Mouse (Mus musculus) neural tube, embryonic 12.5 days (tissue): ENCODE results near the gene Il18r1. TPM values are rescaled to one million over a fixed set of nuclear protein-coding genes. Genes with fewer than 3 reads are reported as not detected.

Experiments used
- ATAC-seq: fragments of 200-750 bp; cut with Nextera tagmentation; 2 replicates; pipeline ENCODE4 v1.8.0; 2017; ENCODE audit warnings: low read depth, mild to moderate bottlenecking, moderate TSS enrichment, moderate library complexity; ENCODE audit not compliant: low FRiP score
- H3K27ac ChIP-seq: fragments of 300-500 bp; sonication (generic); 2 replicates; pipeline ENCODE4 v1.5.1; 2016
- H3K27me3 ChIP-seq: fragments of 300-500 bp; sonication (generic); replicated peaks from 2 replicates; pipeline ENCODE4 v1.6.1; 2016; ENCODE audit warnings: mild to moderate bottlenecking
- H3K36me3 ChIP-seq: fragments of 300-500 bp; sonication (generic); 2 replicates; pipeline ENCODE4 v1.6.1; 2016; ENCODE audit warnings: mild to moderate bottlenecking
- H3K4me1 ChIP-seq: fragments of 300-500 bp; sonication (generic); 2 replicates; pipeline ENCODE4 v1.6.1; 2016
- H3K4me2 ChIP-seq: fragments of 300-500 bp; sonication (generic); replicated peaks from 2 replicates; pipeline ENCODE4 v1.6.1; 2016; ENCODE audit warnings: mild to moderate bottlenecking
- H3K4me3 ChIP-seq: fragments of 300-500 bp; sonication (generic); 2 replicates; pipeline ENCODE4 v1.5.1; 2016
- H3K9ac ChIP-seq: fragments of 300-500 bp; sonication (generic); 2 replicates; pipeline ENCODE4 v1.6.1; 2016; ENCODE audit warnings: mild to moderate bottlenecking
- H3K9me3 ChIP-seq: fragments of 300-500 bp; sonication (generic); 2 replicates; pipeline ENCODE4 v1.6.1; 2016; ENCODE audit warnings: mild to moderate bottlenecking
- WGBS: fragments of 180-500 bp; shearing (Covaris S2); methylation state at CpG from one replicate; pipeline ENCODE4 v1.1.7; 2016; 5-methylcytosine and 5-hydroxymethylcytosine counted together
- polyA plus RNA-seq: library from polyadenylated mRNA; unstranded; fragments of >200 nt; fragmentation: Nextera tagmentation; extraction: Ambion mirVana; gene quantifications from 2 replicates; pipeline ENCODE4 v1.2.1, GENCODE M21; 2016

Gene Il18r1
- polyA plus RNA-seq, 1 experiment from 2014 or later = not detected

DNA sequence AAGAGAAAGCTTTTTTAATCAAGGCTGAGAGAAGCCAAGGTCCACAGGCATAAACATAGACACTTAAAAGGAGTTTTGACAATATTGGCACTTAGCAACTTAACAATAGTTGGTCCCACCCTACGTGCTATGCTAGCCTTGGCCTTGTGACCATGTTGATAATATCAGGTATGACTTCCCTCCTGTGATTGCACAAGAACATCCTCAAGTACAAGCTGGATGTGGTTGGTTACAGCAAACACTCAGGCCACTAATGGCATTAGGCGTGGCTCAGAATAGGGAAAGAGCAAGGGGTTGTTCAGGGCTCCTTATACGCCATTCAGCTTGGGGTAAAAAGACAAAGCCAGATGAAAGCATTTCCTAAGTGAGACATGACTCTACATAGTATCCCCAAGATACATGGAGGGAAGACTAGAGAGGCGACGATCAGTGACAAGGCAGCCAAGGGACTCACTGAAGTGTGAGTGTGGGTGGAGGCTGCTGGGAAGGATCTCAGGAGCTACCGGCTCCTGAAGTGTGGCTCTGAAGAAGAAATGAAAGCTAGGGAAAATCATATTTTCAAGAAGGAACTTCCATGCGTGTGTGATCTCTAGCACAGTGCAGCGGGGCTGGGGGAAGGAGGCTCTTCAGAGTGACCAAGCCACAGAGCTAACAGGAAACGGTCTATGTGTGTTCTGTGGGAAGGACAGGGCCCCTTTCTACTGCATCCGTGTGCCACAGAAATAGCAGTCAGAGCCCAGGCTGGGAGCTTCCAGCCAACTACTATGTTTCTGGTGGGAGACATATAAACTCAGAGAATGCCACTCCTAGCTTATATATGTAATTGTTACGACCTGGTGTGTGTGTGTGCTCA, 36.4 kb downstream of the Il18r1 start:
- WGBS = 93% methylated on average over 11 of the region's 11 CpGs
- H3K36me3 ChIP-seq = no peaks in the 10 kb centered on the region

DNA sequence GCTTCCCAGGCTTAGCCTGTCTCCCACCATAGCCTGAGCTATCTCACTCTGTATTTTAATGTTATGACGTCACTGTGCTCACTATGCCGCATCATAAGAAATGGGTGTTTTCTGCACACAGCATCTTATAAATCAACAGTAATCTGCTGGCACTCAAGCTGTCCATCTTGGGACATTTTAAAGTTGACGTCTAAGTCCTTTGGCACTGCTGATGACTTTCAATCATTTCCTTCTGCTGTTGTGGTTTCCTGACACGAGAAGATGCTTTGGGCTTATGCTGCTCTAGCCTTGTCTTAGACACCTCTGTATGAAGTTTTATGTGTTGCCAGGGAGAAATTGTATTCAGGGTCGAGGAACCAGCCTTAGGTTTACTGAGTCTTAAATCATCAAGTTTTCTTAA, 39.2 kb downstream of the Il18r1 start:
- ATAC-seq = no peak
- 86% methylated on average over 5 of the region's 5 CpGs for WGBS
- no peak overlapping the region for H3K27ac ChIP-seq
- H3K9ac ChIP-seq = no peak overlapping the region
- no peak overlapping the region for H3K4me2 ChIP-seq
- no peaks in the 10 kb centered on the region for H3K4me1 ChIP-seq
- no peak overlapping the region for H3K4me3 ChIP-seq
- no peaks in the 10 kb centered on the region for H3K9me3 ChIP-seq
- H3K36me3 ChIP-seq = no peaks in the 10 kb centered on the region
- H3K27me3 ChIP-seq = no peaks in the 10 kb centered on the region

More for the DNA sequence above, 36.4 kb downstream of the Il18r1 start:
- ATAC-seq = no peak
- Histone ChIP-seq H3K4me3 (no peak overlapping the region), H3K27ac (no peak overlapping the region), H3K4me1 (no peaks in the 10 kb centered on the region), H3K9ac (no peak overlapping the region), H3K9me3 (no peaks in the 10 kb centered on the region), H3K27me3 (no peaks in the 10 kb centered on the region), H3K4me2 (no peak overlapping the region)

- Histone ChIP-seq H3K27ac (no peak within 1 kb of the TSS), H3K9ac (no peak within 1 kb of the TSS), H3K4me1 (no peaks in the 10 kb centered on the region), H3K27me3 (no peaks in the 10 kb centered on the region), H3K4me3 (no peak within 1 kb of the TSS), H3K9me3 (no peaks in the 10 kb centered on the region), H3K36me3 (no peaks in the 10 kb centered on the region), H3K4me2 (no peak within 1 kb of the TSS)
- WGBS = 25% methylated on average over 9 of the region's 9 CpGs
- ATAC-seq = no peak
These were observed 49.7 kb downstream of the Il18r1 start, which contains the start of gene Il18rap for GRCm38 (mm10) chr1:40514851-40515585. Gene Il18rap, plus strand, starts transcription at chr1:40515362.

DNA sequence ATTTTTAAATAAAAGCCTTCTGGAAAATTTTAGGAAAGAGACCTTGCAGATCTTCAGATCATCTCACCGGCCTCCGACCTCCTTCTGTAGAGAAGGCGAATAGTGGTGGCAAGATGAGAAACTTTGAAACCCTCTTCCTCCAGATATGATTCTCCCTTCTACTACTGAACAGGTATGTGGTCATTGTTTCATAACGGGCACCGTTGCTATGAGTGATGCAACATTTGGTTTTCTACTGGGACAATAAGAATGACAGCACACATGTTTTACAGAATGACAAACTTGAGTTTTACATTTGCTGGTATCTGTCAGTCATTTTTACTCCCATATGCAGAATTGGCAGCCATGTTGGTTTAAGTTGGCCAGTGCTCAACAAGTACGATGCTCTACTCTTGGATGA, 51.0 kb downstream of the Il18r1 start:
- H3K4me2 ChIP-seq = no peak overlapping the region
- no peaks in the 10 kb centered on the region for H3K4me1 ChIP-seq
- H3K27me3 ChIP-seq = no peaks in the 10 kb centered on the region
- H3K4me3 ChIP-seq = no peak overlapping the region
- WGBS = 94% methylated on average over 6 of the region's 6 CpGs
- H3K27ac ChIP-seq = no peak overlapping the region
- no peak overlapping the region for H3K9ac ChIP-seq
- H3K9me3 ChIP-seq = no peaks in the 10 kb centered on the region
- H3K36me3 ChIP-seq = no peaks in the 10 kb centered on the region
- ATAC-seq = no peak

- Histone ChIP-seq H3K4me2 (no peak overlapping the region), H3K36me3 (no peaks in the 10 kb centered on the region), H3K9ac (no peak overlapping the region), H3K4me1 (no peaks in the 10 kb centered on the region), H3K27me3 (no peaks in the 10 kb centered on the region), H3K9me3 (no peaks in the 10 kb centered on the region), H3K4me3 (no peak overlapping the region), H3K27ac (no peak overlapping the region)
- WGBS = 88% methylated on average over 7 of the region's 7 CpGs
- no peak for ATAC-seq
These were observed 57.6 kb downstream of the Il18r1 start for GRCm38 (mm10) chr1:40522918-40523317.

DNA sequence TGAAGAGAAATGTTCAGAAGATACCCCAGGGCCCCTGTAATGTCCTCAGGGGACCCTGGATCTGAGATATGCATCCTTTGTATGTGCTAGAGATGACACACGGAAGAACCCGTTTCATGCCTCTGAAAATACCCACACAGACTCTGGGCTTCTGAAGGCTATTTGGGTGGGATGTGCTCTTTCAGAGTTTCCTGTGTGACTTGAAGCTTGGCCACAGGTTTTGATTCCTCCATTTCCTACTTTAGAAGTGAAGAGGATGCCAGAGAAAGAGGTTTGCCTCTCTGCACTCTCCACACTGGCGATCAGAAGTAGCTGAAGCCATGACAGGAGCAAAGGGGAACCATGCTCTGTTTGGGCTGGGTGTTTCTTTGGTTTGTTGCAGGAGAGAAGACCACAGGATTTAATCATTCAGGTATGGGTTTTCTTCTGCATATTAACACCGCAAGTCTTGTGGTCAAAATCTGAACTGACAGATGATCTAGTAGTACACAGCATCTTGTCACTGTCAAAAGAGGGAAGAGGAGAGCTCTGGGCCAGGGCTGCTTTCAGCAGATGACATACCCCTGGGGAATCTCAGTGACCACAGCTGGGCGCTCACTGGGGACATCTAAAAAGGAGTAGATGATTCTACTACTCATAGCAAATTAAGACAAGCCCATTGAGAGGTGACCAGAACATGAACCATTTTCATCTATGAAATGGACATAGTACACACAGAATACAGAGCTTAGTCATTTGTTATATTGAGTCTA, 58.8 kb downstream of the Il18r1 start:
- no peaks in the 10 kb centered on the region for H3K9me3 ChIP-seq
- no peak for ATAC-seq
- H3K4me1 ChIP-seq = no peaks in the 10 kb centered on the region
- H3K36me3 ChIP-seq = no peaks in the 10 kb centered on the region
- H3K27me3 ChIP-seq = no peaks in the 10 kb centered on the region
- WGBS = 91% methylated on average over 5 of the region's 5 CpGs
- H3K9ac ChIP-seq = no peak overlapping the region
- H3K4me2 ChIP-seq = no peak overlapping the region
- no peak overlapping the region for H3K27ac ChIP-seq
- H3K4me3 ChIP-seq = no peak overlapping the region

GRCm38 (mm10) chr1:40529287-40529686, 63.9 kb downstream of the Il18r1 start:
- Histone ChIP-seq H3K4me2 (no peak overlapping the region), H3K9ac (no peak overlapping the region), H3K27me3 (no peaks in the 10 kb centered on the region), H3K4me3 (no peak overlapping the region), H3K36me3 (no peaks in the 10 kb centered on the region), H3K4me1 (no peaks in the 10 kb centered on the region), H3K9me3 (no peaks in the 10 kb centered on the region), H3K27ac (no peak overlapping the region)
- 92% methylated on average over 5 of the region's 5 CpGs for WGBS
- no peak for ATAC-seq

- Histone ChIP-seq H3K4me3 (no peak overlapping the region), H3K9ac (no peak overlapping the region), H3K4me2 (no peak overlapping the region), H3K36me3 (no peaks in the 10 kb centered on the region), H3K27ac (no peak overlapping the region), H3K9me3 (no peaks in the 10 kb centered on the region), H3K4me1 (no peaks in the 10 kb centered on the region), H3K27me3 (no peaks in the 10 kb centered on the region)
- ATAC-seq = no peak
- 82% methylated on average over 5 of the region's 5 CpGs for WGBS
These were observed 72.2 kb downstream of the Il18r1 start for GRCm38 (mm10) chr1:40537577-40537976.

DNA sequence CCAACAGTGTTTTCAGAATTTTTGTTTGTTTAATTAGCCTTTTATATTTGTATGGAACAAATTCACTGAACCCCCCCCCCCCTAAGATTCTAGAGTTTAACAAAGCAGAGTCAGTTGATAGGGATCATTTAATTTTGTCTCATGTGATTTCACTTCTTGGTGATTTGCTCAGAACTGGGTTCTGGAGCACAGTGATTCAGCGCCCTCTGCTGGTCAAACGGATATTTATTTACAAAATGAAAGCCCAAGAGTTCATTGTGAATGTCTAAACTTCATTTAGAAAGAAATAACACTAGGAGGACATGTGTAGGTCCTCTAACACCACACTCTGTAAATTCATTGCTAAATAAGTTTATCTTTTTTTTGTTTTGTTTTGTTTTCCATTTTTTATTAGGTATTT, 79.3 kb downstream of the Il18r1 start:
- no peak for ATAC-seq

GRCm38 (mm10) chr1:40546645-40547044, 81.3 kb downstream of the Il18r1 start:
- H3K4me3 ChIP-seq = no peak overlapping the region
- WGBS = 86% methylated on average over 4 of the region's 4 CpGs
- no peak for ATAC-seq
- H3K9me3 ChIP-seq = no peaks in the 10 kb centered on the region
- H3K4me1 ChIP-seq = no peaks in the 10 kb centered on the region
- no peak overlapping the region for H3K9ac ChIP-seq
- H3K27me3 ChIP-seq = no peaks in the 10 kb centered on the region
- H3K27ac ChIP-seq = no peak overlapping the region
- H3K36me3 ChIP-seq = no peaks in the 10 kb centered on the region
- H3K4me2 ChIP-seq = no peak overlapping the region

More for the DNA sequence above, 79.3 kb downstream of the Il18r1 start:
- Histone ChIP-seq H3K4me2 (no peak overlapping the region), H3K4me1 (no peaks in the 10 kb centered on the region), H3K27me3 (no peaks in the 10 kb centered on the region), H3K9me3 (no peaks in the 10 kb centered on the region), H3K4me3 (no peak overlapping the region), H3K36me3 (no peaks in the 10 kb centered on the region), H3K27ac (no peak overlapping the region), H3K9ac (no peak overlapping the region)
- WGBS = 0% methylated on average over 2 of the region's 2 CpGs

DNA sequence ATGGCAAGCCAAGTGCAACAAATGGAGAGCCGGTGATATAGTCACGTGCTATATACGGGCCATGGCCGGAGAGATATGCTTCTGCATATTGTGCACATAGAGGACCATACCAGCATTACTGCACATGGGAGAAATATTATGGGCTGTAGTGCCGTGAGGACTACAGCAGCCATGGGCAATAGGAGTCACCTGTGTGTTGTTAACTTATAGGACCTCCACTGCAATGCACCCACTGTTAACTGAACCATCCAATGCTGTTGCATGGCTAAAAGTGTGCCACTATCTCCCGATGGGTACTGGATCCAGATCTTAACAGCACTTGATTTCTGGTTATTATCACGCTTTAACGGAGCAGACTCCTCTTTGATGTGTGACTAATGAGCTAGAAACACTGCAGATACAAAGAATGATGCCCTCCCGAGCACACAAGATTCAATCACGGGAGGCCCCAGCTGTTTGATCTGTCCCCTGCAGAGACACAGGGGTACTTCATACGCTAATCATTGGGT, 81.8 kb downstream of the Il18r1 start:
- no peaks in the 10 kb centered on the region for H3K27me3 ChIP-seq
- no peaks in the 10 kb centered on the region for H3K9me3 ChIP-seq
- 56% methylated on average over 11 of the region's 11 CpGs for WGBS
- no peak overlapping the region for H3K4me3 ChIP-seq
- no peak overlapping the region for H3K9ac ChIP-seq
- peak; percentile 73 for ATAC-seq
- H3K4me1 ChIP-seq = no peaks in the 10 kb centered on the region
- 0 out of 2 replicates have a peak overlapping the region, but pooled peaks have one; percentile 7 for H3K4me2 ChIP-seq
- H3K27ac ChIP-seq = no peak overlapping the region
- no peaks in the 10 kb centered on the region for H3K36me3 ChIP-seq

GRCm38 (mm10) chr1:40547762-40548161, 82.4 kb downstream of the Il18r1 start:
- Histone ChIP-seq H3K9ac (no peak overlapping the region), H3K4me1 (no peaks in the 10 kb centered on the region), H3K27me3 (no peaks in the 10 kb centered on the region), H3K4me3 (no peak overlapping the region), H3K4me2 (0 out of 2 replicates have a peak overlapping the region, but pooled peaks have one; percentile 7), H3K36me3 (no peaks in the 10 kb centered on the region), H3K27ac (no peak overlapping the region), H3K9me3 (no peaks in the 10 kb centered on the region)
- ATAC-seq = peak; percentile 61
- 52% methylated on average over 10 of the region's 10 CpGs for WGBS
